Mouse (Mus musculus): Measurements from ENCODE around the gene Klhl33.
"Not testable (repeated sequence)": the region's sequence is repeated elsewhere in the genome, so short reads cannot be mapped to it uniquely, and the experiment has no call there.

DNA sequence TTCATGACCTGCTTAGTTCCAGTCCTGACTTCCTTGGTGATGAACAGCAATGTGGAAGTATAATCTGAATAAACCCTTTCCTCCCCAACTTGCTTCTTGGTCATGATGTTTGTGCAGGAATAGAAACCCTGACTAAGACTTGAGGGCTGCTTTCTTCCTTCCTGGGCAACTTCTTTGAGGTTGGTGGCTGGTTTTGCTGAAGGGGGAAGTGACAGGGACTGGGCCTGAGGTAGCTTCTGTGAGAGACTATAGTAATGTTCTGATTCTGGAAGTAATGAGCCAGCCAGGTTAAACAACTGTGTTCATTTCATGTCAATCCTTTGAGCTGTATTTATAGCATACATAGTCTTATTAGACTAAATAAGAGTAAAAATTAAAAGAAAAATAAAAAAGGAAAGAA, 32.3 kb downstream of the Klhl33 start:
- TF ChIP-seq CTCF (IDR thresholded peaks at IDR 0.05; ENCODE audit: control insufficient read depth, insufficient read depth, low read length); POLR2A (IDR thresholded peaks at IDR 0.05; ENCODE audit: borderline replicate concordance, control insufficient read depth, low read depth, low read length): not testable (repeated sequence)
